Mouse (Mus musculus) cerebellum, adult 2 months (tissue): ENCODE results near the gene Dlec1.

Experiments used
- CTCF ChIP-seq: fragments of 200-500 bp; IDR thresholded peaks from 2 replicates; pipeline ENCODE4 v1.5.1; 2011; ENCODE audit warnings: low read depth, mild to moderate bottlenecking, control low read depth, low read length, moderate library complexity, borderline replicate concordance; ENCODE audit not compliant: insufficient read depth
- POLR2A ChIP-seq: fragments of 200-500 bp; IDR thresholded peaks from 2 replicates; pipeline ENCODE4 v1.6.1; 2011; ENCODE audit warnings: low read length, control low read depth, borderline replicate concordance; ENCODE audit not compliant: insufficient read depth

GRCm38 (mm10) chr9:119070173-119070825, 32.0 kb upstream of the Dlec1 start:
- TF ChIP-seq POLR2A (no peak), CTCF (no peak)
